Mouse (Mus musculus): ENCODE measurements around the gene Fam20c. TPM values are rescaled to one million over a fixed set of nuclear protein-coding genes. Genes with fewer than 3 reads are reported as not detected.
A peak's percentile ranks its signal among the peaks of the same experiment; 100 is the strongest.

The Fam20c gene
- 10 to 100 TPM; 32.2 to 33.9 TPM for total RNA-seq (2021)
- long read RNA-seq, transcript Fam20c-201 (10 exons, 3,582 nt), result major isoform, 101 of 104 reads
- long read RNA-seq, partial matches to known transcripts, result 0 of 104 reads
- long read RNA-seq, other reads (novel, unspliced or antisense), result 3 of 104 reads

GRCm38 (mm10) chr5:138754303-138755120 lies at the start of gene Fam20c:
Gene Fam20c (plus strand): TSS chr5:138754514.
- DNase-seq (ENCODE audit: low spot score in 2 of 2), result peak; percentile 69 to 72

GRCm38 (mm10) chr5:138707367-138707766 lies 46.9 kb upstream of the Fam20c start:
- no peak for DNase-seq (ENCODE audit: low spot score in 2 of 2)

DNA sequence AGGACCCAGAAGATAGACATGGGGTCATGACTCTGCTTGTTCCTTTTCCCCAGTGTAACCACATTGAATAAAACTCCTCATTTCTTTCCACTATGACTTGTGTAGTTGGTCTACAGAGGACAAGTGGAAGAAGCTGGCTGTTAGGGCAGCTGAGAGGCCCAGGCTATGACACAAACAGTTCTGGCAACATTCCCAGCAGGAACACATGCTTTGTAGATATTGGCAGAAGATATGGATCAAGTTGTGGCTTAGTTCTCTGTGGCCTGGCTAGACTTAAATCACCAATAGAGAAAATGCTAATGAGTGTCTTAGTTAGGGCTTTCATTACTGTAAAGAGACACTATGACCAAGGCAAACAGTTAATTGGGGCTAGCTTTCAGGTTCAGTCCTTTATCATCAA lies 45.7 kb upstream of the Fam20c start:
- DNase-seq (ENCODE audit: low spot score in 2 of 2), result no peak

GRCm38 (mm10) chr5:138715561-138716095 lies 38.7 kb upstream of the Fam20c start:
- no peak for DNase-seq (ENCODE audit: low spot score in 2 of 2)

DNA sequence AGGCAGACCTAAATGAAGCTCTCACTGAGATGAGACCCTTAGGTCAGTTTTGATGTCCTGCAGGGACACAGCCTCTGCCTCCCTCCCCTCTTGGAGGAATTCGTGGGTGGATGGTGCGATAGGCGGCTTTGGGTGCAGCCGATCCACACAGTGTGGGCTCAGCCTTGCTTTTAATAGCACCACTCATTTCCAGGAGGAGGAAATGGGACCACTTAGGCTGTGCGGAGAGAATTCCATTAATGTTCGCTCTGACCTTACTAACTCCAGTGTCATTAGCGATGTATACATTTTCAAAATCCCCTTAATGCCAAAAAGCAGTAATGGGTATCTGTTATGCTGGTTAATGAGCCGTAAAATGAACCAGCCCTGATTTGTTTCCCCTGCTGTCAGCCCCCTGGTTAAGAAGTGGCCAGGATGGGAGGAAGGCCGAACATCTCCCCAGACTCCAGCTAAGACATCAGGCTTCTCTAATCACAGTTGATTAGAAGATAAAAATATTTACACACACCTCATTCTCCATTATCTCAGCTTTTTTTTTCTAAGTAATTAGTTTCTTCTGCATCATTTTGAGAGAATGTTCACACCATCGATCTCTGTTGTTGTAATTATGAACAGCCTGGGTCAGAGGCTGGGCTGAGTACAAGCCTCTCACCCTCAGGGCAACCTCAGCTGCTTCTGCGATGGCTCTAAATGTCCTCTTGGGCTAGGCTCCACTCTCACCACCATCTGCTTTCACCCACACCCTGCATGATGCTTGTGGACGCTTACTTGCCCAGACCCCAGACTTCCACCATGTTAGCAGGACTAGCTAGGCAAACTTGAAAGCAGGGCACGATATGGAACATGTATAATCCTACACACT lies 33.8 kb upstream of the Fam20c start:
- DNase-seq (ENCODE audit: low spot score in 2 of 2), result no peak

DNA sequence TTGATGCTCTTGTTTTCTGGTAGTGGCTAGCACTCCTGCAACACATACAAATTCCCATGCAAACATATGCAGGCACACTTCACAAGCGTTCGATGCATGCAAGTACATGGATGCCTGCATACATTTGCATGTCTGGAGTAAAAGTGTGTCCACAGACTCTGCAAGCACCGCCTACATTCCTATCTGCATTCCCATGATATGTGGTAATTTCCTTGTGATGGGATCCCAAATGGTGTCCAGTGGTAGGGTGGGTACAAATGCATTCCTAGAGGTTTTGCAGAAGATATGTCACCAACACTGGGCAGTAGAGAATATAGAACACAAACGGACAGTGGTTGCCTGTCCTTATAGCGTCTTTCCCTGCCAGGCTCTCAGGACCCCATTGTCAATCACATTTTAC lies 29.9 kb upstream of the Fam20c start:
- no peak for DNase-seq (ENCODE audit: low spot score in 2 of 2)

GRCm38 (mm10) chr5:138725151-138725550 lies 29.2 kb upstream of the Fam20c start:
- no peak for DNase-seq (ENCODE audit: low spot score in 2 of 2)

DNA sequence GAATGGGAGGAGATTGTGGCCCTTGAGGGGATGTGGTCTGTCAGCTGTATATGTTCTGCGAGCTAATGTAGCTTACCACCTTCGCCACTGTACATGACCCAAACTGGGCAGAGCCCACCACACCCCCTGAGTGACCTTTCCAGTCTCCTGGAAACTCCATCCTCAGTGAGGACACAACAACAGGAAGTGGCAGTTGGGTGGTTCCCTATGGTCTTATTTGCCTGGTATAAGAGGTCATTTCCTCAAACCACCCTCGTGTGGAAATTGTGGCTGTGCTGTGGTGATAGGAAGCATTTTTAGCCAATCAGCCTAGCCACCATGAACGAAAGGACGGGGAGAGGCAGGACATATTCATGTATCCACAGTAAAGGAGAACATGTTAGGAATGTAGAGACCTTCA lies 23.5 kb upstream of the Fam20c start:
- DNase-seq (ENCODE audit: low spot score in 2 of 2), result no peak

GRCm38 (mm10) chr5:138733317-138733899 lies 20.9 kb upstream of the Fam20c start:
- no peak for DNase-seq (ENCODE audit: low spot score in 2 of 2)

DNA sequence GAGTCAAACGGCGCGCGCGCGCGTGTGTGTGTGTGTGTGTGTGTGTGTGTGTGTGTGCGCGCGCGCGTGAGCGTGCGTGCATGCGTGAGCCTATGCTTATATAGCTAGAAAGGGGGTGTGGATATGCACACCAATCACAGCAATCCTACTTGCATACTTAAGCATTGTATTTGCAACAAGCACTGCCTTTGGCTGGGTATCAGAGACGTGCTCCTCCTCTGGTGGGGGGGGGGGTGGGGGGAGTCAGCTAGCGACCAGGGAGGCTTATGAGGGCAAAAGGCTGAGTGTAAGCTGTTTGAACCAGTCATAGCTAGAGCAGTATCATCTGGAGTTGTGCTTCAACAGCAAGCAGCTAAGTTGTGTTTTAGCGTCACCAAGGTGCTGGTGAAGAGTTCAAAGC lies 20.3 kb upstream of the Fam20c start:
- no peak for DNase-seq (ENCODE audit: low spot score in 2 of 2)

GRCm38 (mm10) chr5:138735201-138735757 lies 19.0 kb upstream of the Fam20c start:
- no peak for DNase-seq (ENCODE audit: low spot score in 2 of 2)

DNA sequence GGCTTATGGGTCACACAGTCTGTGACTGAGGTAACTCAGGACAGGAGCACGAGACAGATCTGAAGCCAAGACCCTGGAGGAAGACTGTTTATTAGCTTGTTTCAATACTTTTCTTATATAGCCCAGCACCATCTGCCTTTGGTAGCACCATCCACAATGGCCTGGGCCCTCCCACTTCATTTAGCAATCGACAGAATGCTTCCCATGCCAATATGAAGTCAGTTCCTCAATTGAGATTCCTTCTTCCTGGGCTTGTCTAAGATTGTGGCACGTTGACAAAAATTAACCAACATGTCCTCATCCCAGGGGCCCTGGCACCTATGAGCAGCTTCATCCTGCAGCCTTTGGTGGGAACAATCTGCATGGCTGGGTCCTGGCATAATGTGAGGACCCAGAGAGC lies 14.2 kb upstream of the Fam20c start:
- DNase-seq (ENCODE audit: low spot score in 2 of 2), result no peak

DNA sequence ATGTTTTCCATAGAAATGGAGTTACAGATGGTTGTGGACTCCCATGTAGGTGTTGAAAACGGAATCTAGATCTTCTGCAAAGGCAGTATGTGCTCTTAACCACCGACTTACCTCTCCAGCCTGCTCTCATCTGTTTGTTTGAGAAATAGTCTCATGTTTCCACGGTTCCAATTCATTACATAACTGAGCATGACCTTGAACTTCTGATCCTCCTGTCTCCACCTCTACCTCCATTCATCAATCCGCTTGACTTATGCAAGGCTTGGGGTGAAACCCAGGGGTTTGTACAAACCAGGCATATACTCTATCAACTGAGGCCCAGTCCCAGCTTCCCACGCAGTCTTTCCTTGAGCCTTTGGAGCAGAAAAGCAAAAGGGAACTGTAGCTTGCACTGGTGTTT lies 12.8 kb upstream of the Fam20c start:
- no peak for DNase-seq (ENCODE audit: low spot score in 2 of 2)

- no peak for DNase-seq (ENCODE audit: low spot score in 2 of 2)
These were observed 12.0 kb upstream of the Fam20c start for GRCm38 (mm10) chr5:138742281-138742680.

DNA sequence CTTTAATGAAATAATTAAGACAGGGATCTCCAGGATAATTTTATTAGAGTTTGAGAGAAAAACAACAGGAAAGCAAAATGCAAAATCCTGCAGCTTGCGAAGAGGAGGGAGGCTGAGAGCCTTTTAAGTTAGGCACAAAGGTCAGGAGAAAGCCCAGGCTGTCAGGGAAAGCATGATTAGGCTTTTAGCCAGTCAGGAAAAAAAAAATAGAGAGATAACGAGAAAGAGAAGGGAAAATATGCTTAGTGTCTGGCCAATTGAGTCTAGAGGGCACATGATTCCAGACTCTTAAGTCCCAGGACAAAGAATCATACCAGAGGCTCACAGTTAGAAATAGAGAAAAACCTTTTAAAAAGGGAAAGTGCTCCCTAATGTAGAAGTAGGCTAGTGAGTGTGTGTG lies 10.7 kb upstream of the Fam20c start:
- no peak for DNase-seq (ENCODE audit: low spot score in 2 of 2)

DNA sequence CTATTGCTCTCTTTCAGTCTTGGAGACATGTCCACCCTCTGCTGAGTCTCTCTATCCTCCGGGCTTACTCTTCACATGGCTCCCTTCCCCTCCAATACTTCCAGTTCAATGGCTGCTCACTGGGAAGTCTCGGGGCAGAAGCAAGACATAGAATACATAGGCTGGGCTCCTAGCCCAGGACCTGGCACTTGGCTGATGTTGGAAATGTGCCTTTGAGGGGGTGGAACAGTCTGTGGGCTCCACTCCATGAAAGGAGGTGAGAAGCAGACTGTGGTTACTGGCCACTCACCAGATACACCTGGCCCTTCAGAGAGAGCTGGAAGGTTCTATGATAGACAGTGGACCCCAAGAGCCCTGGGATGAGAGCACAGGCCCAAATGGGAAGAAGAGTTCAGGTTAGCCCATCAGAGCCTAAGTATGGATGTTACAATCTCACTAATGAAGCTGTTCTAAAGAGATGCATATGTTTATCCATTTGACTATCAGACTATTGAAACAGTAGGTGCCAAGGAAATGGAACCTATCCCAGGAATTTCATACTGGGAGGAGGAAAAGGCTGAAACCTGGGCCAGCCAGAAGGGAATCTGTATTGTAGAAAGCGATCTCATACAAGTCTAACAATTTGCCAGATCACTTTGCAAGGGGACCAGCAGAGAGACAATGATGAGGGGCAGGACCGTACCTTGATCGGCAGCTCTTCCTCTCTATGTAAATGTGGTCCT lies 8.8 kb upstream of the Fam20c start:
- no peak for DNase-seq (ENCODE audit: low spot score in 2 of 2)

DNA sequence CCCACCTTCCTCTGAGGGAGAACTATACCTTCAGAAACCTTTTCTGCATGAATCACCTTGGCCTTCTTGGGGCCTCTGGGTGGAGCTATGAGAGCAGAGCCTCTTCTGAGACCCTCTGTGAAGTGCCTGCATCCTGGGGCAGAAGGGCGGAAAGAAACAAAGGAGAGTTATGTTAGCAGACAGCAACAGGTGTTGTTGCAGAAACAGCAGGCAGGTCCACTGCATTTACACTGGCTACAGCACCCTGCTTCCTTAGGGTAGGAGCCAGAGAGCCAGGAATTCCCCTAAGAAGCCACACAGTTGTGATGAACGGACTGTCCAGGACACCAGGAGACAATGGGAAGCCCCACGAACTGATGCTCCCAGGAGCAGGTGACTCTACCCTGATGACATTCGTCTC lies 1.0 kb upstream of the Fam20c start:
- no peak for DNase-seq (ENCODE audit: low spot score in 2 of 2)

- DNase-seq (ENCODE audit: low spot score in 2 of 2), result peak; percentile 19 to 32
These were observed 390 bp upstream of the Fam20c start for GRCm38 (mm10) chr5:138753946-138754302.

- no peak for DNase-seq (ENCODE audit: low spot score in 2 of 2)
These were observed 773 bp downstream of the Fam20c start for GRCm38 (mm10) chr5:138755121-138755452.

DNA sequence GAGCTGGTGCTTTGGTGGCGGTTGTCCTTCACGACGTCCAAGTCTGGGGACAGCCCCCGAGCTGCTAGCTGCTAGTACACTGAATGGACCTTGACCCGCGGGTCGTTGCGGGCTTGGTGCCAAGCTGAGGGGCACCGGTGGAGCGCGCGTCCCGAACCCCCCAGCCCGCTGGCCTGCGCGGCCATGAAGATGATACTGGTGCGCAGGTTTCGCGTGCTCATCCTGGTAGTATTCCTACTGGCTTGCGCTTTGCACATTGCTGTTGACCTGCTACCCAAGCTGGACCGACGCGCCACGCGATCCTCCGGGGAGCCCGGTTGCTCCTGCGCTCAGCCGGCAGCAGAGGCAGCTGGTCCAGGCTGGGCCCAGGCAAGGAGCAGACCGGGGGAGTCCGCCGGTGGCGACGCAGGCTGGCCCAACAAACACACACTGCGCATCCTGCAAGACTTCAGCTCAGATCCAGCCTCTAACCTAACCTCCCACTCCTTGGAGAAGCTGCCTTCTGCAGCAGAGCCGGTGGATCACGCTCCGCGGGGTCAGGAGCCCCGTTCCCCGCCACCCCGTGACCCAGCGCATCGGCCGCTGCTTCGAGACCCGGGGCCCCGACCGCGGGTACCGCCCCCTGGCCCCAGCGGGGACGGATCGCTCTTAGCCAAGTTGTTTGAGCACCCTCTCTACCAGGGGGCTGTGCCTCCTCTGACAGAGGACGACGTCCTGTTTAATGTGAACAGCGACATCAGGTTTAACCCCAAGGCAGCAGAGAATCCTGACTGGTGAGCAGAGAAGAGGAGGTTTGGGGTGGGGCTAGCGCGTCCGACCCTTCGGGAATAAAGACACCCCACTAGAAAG lies 1.4 kb downstream of the Fam20c start:
- DNase-seq (ENCODE audit: low spot score in 2 of 2), result peak in 1 of 2 experiments; percentile 25
